Mouse (Mus musculus): ENCODE results near the gene Ctnna3.
A peak's percentile ranks its signal among the peaks of the same experiment; 100 is the strongest.
"Not testable (repeated sequence)": the region's sequence is repeated elsewhere in the genome, so short reads cannot be mapped to it uniquely, and the experiment has no call there.

The Ctnna3 gene

DNA sequence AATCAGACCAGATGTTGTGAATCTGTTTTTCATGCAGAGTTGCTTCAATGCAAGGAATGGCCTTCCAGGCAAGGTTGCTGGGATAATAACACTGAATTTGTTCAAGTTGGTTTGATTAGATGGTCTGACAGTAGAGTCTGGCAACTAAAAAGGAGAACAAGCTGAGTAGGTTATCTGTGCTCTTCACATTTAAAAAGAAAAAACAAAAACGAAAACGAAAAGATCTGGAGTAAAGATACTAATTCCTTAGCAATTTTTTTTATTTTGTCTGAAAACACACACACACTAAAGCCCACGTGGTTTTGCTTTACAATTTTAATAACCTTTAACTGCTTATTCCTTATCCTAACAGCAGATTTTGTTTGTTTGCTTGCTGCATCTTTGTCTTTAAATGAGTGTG, 1141.4 kb downstream of the Ctnna3 start:
- no peak for DNase-seq (ENCODE audit: low spot score)

DNA sequence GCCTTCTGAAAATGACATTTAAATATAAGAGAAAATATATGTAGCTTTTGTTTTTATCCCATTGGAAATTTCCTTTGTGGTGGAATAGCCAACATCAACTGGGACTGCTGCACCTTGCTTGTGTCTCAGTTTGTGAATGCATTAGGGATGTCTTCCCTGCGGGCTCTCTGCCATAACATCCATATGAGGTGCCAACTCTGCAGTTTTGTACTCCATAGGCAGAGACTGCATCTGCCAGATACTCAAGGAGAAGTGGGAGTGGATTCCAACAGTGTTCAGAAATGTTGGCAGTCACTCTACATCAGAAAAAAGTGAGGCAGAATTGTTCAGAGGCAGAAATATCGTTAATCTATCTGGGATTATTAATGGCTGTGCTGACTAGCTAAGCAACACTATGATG, 1158.2 kb downstream of the Ctnna3 start:
- DNase-seq (ENCODE audit: low spot score), result no peak

DNA sequence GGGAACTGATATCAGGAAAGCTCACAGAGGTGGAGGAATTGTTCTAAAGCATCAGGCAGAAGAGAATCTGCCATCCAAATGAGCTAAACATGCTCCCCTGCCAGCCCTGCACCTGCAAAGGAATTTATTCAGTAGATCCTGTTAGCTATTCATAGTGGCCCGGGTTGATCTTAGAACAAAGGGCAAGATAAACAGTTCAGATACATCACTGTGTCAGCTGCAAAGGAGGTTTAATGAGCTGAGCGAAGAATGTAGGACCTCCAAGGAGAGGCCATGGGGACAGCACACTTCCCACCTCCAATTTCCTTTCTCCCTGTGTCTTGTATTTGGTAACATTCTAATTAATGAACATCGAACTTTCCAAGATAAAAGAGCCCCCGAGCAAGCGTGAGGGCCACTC, 1206.9 kb downstream of the Ctnna3 start:
- DNase-seq (ENCODE audit: low spot score), result peak; percentile 60

GRCm38 (mm10) chr10:64639061-64639460, 1209.2 kb downstream of the Ctnna3 start:
- no peak for DNase-seq (ENCODE audit: low spot score)

DNA sequence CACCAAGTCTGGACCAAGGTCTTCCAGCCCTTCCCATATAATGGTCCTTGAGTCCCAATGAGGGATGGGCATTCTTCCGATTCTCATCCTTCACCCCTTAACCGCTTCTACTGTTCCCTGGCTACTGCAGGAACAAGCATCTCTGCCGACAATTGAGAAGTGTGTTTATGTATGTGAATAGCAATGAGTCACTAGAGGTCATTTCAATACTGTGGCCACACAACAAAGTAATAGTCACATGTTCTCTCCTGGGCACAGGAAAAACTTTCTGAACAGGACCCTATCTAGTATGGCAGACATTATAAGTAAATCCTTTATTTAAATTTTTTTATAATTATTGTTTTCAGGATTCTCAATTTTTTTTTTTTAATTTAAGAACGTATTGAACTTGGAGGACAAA, 1211.2 kb downstream of the Ctnna3 start:
- no peak for DNase-seq (ENCODE audit: low spot score)

DNA sequence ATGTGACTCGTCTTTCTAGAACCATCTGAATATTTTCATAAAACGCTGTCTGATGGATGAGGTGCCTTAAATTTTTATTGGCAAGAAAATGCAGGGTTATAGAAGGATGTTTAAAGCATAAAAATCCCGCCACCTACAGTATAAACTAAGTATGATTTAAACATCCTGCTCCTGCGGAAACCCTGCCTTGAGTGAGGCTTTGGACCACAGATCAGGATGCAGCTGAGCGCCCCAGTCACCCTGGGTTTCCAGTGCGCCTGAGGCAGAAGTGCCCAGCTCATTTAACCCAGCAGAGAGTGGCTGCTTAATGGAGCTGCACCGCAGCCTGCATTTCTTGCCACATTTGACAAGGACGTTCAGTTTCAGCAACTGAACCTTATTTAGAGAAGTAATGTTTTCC, 1211.7 kb downstream of the Ctnna3 start:
- peak; percentile 22 for DNase-seq (ENCODE audit: low spot score)

DNA sequence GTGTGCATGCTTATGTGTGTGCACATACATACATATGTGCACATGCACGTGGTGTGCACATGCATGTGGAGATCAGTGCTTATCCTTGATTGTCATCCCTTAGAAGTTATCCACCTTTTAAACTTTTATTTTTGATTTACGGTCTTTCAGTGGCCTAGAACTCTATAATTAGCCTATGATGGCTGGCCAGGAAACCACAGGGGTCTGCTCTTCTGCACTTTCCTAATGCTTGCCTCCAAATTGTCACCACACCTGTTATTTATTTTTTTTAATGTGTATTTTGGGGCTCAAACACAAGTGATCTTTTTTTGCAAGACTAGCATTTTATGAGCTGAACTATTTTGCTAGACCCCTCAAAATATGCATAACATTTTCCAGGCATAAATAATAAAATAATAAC, 1214.1 kb downstream of the Ctnna3 start:
- DNase-seq (ENCODE audit: low spot score), result no peak

- DNase-seq (ENCODE audit: low spot score), result peak; percentile 30
Measured at GRCm38 (mm10) chr10:64661190-64661589, 1231.3 kb downstream of the Ctnna3 start.

DNA sequence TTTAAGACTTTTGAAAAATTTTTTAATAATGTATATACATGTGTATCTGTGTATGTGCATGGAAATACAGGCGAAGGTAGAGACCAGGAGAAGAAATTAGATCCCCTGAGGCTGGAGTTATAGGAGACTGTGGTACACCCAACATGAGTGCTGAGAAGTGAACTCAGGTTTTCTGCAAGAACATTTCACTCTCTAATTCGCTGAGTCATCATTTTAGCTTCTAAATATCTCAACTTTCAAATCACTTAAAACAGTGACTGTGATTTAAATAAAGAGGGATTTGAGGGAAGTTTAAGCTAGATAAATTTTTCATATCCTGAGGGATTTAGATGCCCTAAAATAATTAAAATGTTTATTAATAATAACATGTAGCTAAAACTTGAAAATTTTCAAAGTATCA, 1241.6 kb downstream of the Ctnna3 start:
- DNase-seq (ENCODE audit: low spot score), result no peak

DNA sequence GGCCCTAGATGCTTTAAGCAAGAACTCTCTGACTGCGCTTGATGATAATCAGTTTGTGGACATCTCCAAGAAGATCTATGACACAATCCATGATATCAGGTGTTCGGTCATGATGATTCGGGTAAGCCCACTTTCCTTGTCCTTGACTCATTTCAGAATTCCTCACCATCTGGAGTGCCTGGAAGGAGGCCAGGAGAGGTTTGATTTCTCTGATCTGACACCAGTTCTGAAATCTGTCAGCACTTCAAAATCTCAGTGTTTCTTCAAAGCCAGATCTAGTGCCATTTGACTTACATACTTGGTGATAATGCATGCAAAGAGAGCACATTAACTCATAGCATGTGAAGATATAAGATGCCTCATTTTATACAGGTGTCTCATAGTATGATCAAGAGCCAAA, 1245.9 kb downstream of the Ctnna3 start:
- DNase-seq (ENCODE audit: low spot score), result no peak

DNA sequence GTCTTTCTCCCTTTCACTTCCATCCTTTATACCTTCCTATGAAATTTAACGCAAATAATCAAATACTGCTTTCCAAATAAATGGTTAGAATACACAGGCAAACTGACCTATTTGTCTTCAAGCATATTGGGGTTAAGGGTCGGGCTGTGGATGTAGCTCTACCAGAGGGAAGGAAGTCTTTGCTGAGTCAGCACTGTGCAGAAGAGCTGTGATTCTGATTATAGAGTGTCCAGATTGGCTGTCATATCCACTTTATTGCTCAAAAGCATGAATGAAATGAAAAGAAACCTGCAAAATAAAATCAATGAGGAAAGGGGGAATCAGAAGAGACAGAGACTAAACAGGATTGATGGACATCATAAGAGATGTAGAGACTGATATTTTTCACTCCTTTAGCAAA, 1280.1 kb downstream of the Ctnna3 start:
- DNase-seq (ENCODE audit: low spot score), result no peak

DNA sequence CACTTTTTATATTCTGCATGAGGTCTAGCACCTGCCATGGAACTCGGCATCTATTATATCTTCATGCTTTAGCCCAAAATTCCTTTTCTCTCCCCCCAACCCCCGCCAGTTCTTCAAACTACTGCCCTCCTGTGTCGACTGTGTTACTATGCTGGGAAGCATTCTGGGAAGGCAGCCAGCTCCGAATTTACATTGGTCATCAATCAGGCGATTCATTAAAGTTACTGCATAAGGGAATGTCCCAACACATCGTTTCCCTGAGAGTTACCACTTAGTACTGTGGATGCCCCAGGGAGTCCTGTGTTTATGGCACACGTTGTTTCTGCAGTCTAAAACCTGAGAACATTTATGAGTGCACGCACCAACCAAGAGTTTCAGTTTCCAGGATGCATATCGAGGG, 1288.1 kb downstream of the Ctnna3 start:
- no peak for DNase-seq (ENCODE audit: low spot score)

- DNase-seq (ENCODE audit: low spot score), result no peak
Measured at GRCm38 (mm10) chr10:64735692-64736091, 1305.8 kb downstream of the Ctnna3 start.

GRCm38 (mm10) chr10:64736616-64737015, 1306.7 kb downstream of the Ctnna3 start:
- no peak for DNase-seq (ENCODE audit: low spot score)

GRCm38 (mm10) chr10:64741721-64742120, 1311.8 kb downstream of the Ctnna3 start:
- DNase-seq (ENCODE audit: low spot score), result not testable (repeated sequence)

DNA sequence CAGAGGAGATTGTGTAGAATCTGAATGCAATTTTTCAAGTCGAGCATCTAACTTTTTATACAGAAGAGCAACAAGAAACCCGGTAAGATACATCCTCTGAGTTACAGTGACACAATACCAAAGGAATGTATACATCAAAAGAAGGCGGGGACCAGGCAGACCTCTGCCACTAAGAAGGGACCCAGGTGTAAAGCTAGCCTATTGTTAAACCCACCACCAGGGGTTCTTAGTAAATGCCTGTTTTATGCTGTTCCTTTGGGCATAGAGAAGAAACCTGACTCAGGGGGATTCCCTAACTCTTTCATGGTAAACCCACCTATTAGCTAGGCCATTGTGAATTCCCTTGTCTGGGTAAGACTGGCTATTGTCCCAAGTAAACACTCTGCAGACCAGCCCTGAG, 1314.2 kb downstream of the Ctnna3 start:
- DNase-seq (ENCODE audit: low spot score), result not testable (repeated sequence)

- no peak for DNase-seq (ENCODE audit: low spot score)
Measured at GRCm38 (mm10) chr10:64748651-64749050, 1318.8 kb downstream of the Ctnna3 start.

GRCm38 (mm10) chr10:64750791-64751190, 1320.9 kb downstream of the Ctnna3 start:
- peak; percentile 74 for DNase-seq (ENCODE audit: low spot score)

- no peak for DNase-seq (ENCODE audit: low spot score)
Measured at GRCm38 (mm10) chr10:64836315-64836714, 1406.4 kb downstream of the Ctnna3 start.

DNA sequence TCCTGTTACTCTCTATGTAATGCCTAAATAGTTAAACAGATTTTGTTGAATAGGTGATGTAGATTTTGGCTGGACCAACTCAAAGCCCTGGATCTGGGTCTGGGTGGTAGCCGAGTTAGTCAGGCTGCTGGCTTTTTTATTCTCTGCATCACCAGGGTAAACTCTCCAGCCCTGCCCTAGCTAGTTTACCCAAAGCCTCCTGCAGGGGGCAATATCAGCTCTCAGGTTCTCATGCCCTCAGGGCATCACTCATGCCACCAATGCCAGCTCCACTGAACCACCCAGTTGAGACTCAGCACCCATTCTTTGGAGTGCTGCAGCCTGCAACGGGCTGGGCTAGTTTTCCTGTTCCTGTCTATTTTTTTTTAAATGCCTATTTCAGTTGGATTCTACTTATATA, 1431.5 kb downstream of the Ctnna3 start:
- DNase-seq (ENCODE audit: low spot score), result peak; percentile 15

DNA sequence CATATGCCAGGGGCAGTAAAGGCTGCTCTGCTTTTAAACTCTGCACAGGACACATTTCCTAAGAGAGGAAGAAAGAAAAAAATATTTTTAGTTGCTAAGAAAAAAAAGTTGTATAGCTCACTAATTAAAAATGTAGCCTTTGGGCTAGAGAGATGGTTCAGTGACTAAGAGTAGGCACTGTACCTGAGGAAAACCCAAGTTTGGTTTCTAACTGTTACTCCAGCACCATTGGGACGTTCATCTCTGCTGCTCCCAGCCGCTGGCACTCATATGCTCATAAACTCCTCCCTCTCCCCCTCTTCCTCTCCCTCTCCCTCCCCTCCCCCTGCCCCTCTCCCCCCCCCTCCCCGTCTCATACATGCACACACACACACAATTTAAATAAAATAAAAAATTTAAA, 1441.0 kb downstream of the Ctnna3 start:
- DNase-seq (ENCODE audit: low spot score), result no peak

DNA sequence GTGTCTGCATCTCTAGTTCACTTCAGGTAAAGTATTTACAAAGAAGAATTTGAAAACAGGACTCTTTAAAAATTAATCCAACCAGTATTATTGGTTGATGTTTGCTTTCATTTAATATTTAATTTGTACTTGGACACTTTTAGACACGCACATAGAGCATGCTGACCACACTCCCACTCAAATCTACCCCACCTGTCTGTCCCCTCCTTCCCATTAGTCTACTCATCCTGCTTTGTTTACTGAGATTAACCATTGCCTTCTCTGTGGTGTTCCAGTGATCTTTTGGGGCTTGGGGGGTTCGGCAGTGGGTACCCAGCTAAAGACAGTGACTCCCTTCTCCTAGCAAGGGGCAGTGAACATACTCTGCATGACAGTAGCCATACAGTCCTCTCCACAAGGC, 1446.6 kb downstream of the Ctnna3 start:
- DNase-seq (ENCODE audit: low spot score), result no peak

GRCm38 (mm10) chr10:64879860-64880259, 1450.0 kb downstream of the Ctnna3 start:
- DNase-seq (ENCODE audit: low spot score), result no peak

- DNase-seq (ENCODE audit: low spot score), result peak; percentile 7
Measured at GRCm38 (mm10) chr10:64886946-64887345, 1457.0 kb downstream of the Ctnna3 start.

- DNase-seq (ENCODE audit: low spot score), result no peak
Measured at GRCm38 (mm10) chr10:64892458-64892857, 1462.6 kb downstream of the Ctnna3 start.

Data from retina, embryonic 14.5 days (tissue).